Mouse (Mus musculus) kidney, embryonic 16.5 days (tissue): ENCODE data around the gene Ak8. TPM values are rescaled to one million over a fixed set of nuclear protein-coding genes. Genes with fewer than 3 reads are reported as not detected.

Source experiments
- ATAC-seq: fragments of 200-750 bp; cut with Nextera tagmentation; 2 replicates; pipeline ENCODE4 v1.8.0; 2017; ENCODE audit warnings: moderate TSS enrichment; ENCODE audit not compliant: low FRiP score, low TSS enrichment
- H3K27ac ChIP-seq: fragments of 300-500 bp; sonication (generic); 2 replicates; pipeline ENCODE4 v1.5.1; 2014; ENCODE audit warnings: low read length
- H3K27me3 ChIP-seq: fragments of 300-500 bp; sonication (generic); 2 replicates; pipeline ENCODE4 v1.6.1; 2014; ENCODE audit warnings: low read length, control low read depth, mixed read lengths; ENCODE audit not compliant: insufficient read depth
- H3K36me3 ChIP-seq: fragments of 300-500 bp; sonication (generic); 2 replicates; pipeline ENCODE4 v1.6.1; 2014; ENCODE audit warnings: low read length, control low read depth, mixed read lengths; ENCODE audit not compliant: insufficient read depth
- H3K4me1 ChIP-seq: fragments of 300-500 bp; sonication (generic); 2 replicates; pipeline ENCODE4 v1.6.1; 2014; ENCODE audit warnings: low read length, control low read depth, mixed read lengths; ENCODE audit not compliant: insufficient read depth
- H3K4me2 ChIP-seq: fragments of 300-500 bp; sonication (generic); replicated peaks from 2 replicates; pipeline ENCODE4 v1.6.1; 2014; ENCODE audit warnings: low read depth, low read length
- H3K4me3 ChIP-seq: fragments of 300-500 bp; sonication (generic); 2 replicates; pipeline ENCODE4 v1.5.1; 2014; ENCODE audit warnings: mild to moderate bottlenecking, low read length
- H3K9ac ChIP-seq: fragments of 300-500 bp; sonication (generic); replicated peaks from 2 replicates; pipeline ENCODE4 v1.6.1; 2014; ENCODE audit warnings: low read length
- H3K9me3 ChIP-seq: fragments of 300-500 bp; sonication (generic); 2 replicates; pipeline ENCODE4 v1.6.1; 2016; ENCODE audit warnings: low read length, control low read depth
- WGBS: fragments of 180-500 bp; shearing (Covaris S2); extraction: QIAGEN DNeasy Blood & Tissue Kit; methylation state at CpG from one replicate; pipeline ENCODE4 v1.1.7; 2014; 5-methylcytosine and 5-hydroxymethylcytosine counted together
- polyA plus RNA-seq: library from polyadenylated mRNA; unstranded; fragments of >200 nt; fragmentation: Nextera tagmentation; extraction: Ambion mirVana; gene quantifications from 2 replicates; pipeline ENCODE4 v1.2.1, GENCODE M21; 2015

Ak8 gene
- polyA plus RNA-seq, result 0.94 and 1.2 TPM in 2 replicates

GRCm38 (mm10) chr2:28699361-28700335, at the start of gene Ak8, which contains the start of gene Spaca9:
Gene Ak8, plus strand, starts transcription at chr2:28700164.
Gene Spaca9, minus strand, starts transcription at chr2:28699727.
- H3K4me2 ChIP-seq, result peak within 1 kb of the TSS; percentile 92
- peak within 1 kb of the TSS; percentile 65 for H3K4me3 ChIP-seq
- H3K4me1 ChIP-seq, result peaks cover 19% of the 10 kb centered on the region
- H3K27ac ChIP-seq, result peak within 1 kb of the TSS; percentile 79
- no peaks in the 10 kb centered on the region for H3K9me3 ChIP-seq
- peak; percentile 91 for ATAC-seq
- no peaks in the 10 kb centered on the region for H3K27me3 ChIP-seq
- H3K36me3 ChIP-seq, result no peaks in the 10 kb centered on the region
- under 1% methylated on average over 53 of the region's 53 CpGs for WGBS
- H3K9ac ChIP-seq, result peak within 1 kb of the TSS; percentile 78

- Histone ChIP-seq H3K27ac (no peak overlapping the region), H3K4me2 (no peak overlapping the region), H3K9ac (no peak overlapping the region), H3K36me3 (peaks cover 7% of the 10 kb centered on the region; the same call in 1 of the 2 replicates), H3K9me3 (no peaks in the 10 kb centered on the region), H3K27me3 (no peaks in the 10 kb centered on the region), H3K4me1 (no peaks in the 10 kb centered on the region), H3K4me3 (no peak overlapping the region)
- ATAC-seq, result no peak
These were observed 49.4 kb upstream of the Ak8 start for GRCm38 (mm10) chr2:28650526-28650925.

- Histone ChIP-seq H3K4me3 (no peak overlapping the region), H3K36me3 (peaks cover 20% of the 10 kb centered on the region; the same call in 1 of the 2 replicates), H3K4me2 (no peak overlapping the region), H3K4me1 (no peaks in the 10 kb centered on the region), H3K9ac (no peak overlapping the region), H3K27me3 (no peaks in the 10 kb centered on the region), H3K9me3 (no peaks in the 10 kb centered on the region), H3K27ac (no peak overlapping the region)
- no peak for ATAC-seq
- 97% methylated on average over 7 of the region's 7 CpGs for WGBS
These were observed 46.6 kb upstream of the Ak8 start for GRCm38 (mm10) chr2:28653351-28653750.

- no peak for ATAC-seq
These were observed 45.7 kb upstream of the Ak8 start for GRCm38 (mm10) chr2:28654295-28654694.

GRCm38 (mm10) chr2:28656216-28656615, 43.7 kb upstream of the Ak8 start:
- Histone ChIP-seq H3K27me3 (no peaks in the 10 kb centered on the region), H3K27ac (no peak overlapping the region), H3K9me3 (no peaks in the 10 kb centered on the region), H3K4me2 (no peak overlapping the region), H3K36me3 (peaks cover 46% of the 10 kb centered on the region; the same call in 1 of the 2 replicates), H3K4me1 (no peaks in the 10 kb centered on the region), H3K4me3 (no peak overlapping the region), H3K9ac (no peak overlapping the region)
- WGBS, result 75% methylated on average over 8 of the region's 8 CpGs
- no peak for ATAC-seq

More at GRCm38 (mm10) chr2:28654295-28654694, 45.7 kb upstream of the Ak8 start:
- Histone ChIP-seq H3K9me3 (no peaks in the 10 kb centered on the region), H3K4me2 (no peak overlapping the region), H3K27ac (no peak overlapping the region), H3K27me3 (no peaks in the 10 kb centered on the region), H3K4me3 (no peak overlapping the region), H3K4me1 (no peaks in the 10 kb centered on the region), H3K36me3 (peaks cover 30% of the 10 kb centered on the region; the same call in 1 of the 2 replicates), H3K9ac (no peak overlapping the region)
- WGBS, result 67% methylated on average over 2 of the region's 2 CpGs

GRCm38 (mm10) chr2:28662891-28663290, 37.1 kb upstream of the Ak8 start:
- Histone ChIP-seq H3K27ac (no peak overlapping the region), H3K9me3 (no peaks in the 10 kb centered on the region), H3K4me1 (no peaks in the 10 kb centered on the region), H3K4me3 (no peak overlapping the region), H3K27me3 (no peaks in the 10 kb centered on the region), H3K4me2 (no peak overlapping the region), H3K36me3 (peaks cover 59% of the 10 kb centered on the region), H3K9ac (no peak overlapping the region)
- WGBS, result 87% methylated on average over 3 of the region's 3 CpGs
- no peak for ATAC-seq

GRCm38 (mm10) chr2:28665818-28666217, 34.1 kb upstream of the Ak8 start:
- Histone ChIP-seq H3K36me3 (peaks cover 50% of the 10 kb centered on the region), H3K4me3 (no peak overlapping the region), H3K9me3 (no peaks in the 10 kb centered on the region), H3K9ac (no peak overlapping the region), H3K27ac (no peak overlapping the region), H3K4me2 (no peak overlapping the region), H3K27me3 (no peaks in the 10 kb centered on the region), H3K4me1 (no peaks in the 10 kb centered on the region)
- no peak for ATAC-seq
- WGBS, result 53% methylated on average over 3 of the region's 3 CpGs

GRCm38 (mm10) chr2:28671438-28671837, 28.5 kb upstream of the Ak8 start:
- no peak overlapping the region for H3K27ac ChIP-seq
- 59% methylated on average over 2 of the region's 2 CpGs for WGBS
- H3K9me3 ChIP-seq, result no peaks in the 10 kb centered on the region
- H3K4me3 ChIP-seq, result no peak overlapping the region
- H3K4me1 ChIP-seq, result no peaks in the 10 kb centered on the region
- H3K36me3 ChIP-seq, result peaks cover 69% of the 10 kb centered on the region
- ATAC-seq, result no peak
- H3K9ac ChIP-seq, result no peak overlapping the region
- no peak overlapping the region for H3K4me2 ChIP-seq
- no peaks in the 10 kb centered on the region for H3K27me3 ChIP-seq

- WGBS, result 93% methylated on average over 8 of the region's 8 CpGs
- no peak for ATAC-seq
These were observed 24.0 kb upstream of the Ak8 start for GRCm38 (mm10) chr2:28676005-28676404.

GRCm38 (mm10) chr2:28680710-28681109, 19.3 kb upstream of the Ak8 start:
- no peaks in the 10 kb centered on the region for H3K4me1 ChIP-seq
- no peaks in the 10 kb centered on the region for H3K9me3 ChIP-seq
- H3K36me3 ChIP-seq, result peaks cover 67% of the 10 kb centered on the region
- H3K4me2 ChIP-seq, result no peak overlapping the region
- 38% methylated on average over 4 of the region's 4 CpGs for WGBS
- H3K27ac ChIP-seq, result no peak overlapping the region
- ATAC-seq, result no peak
- H3K27me3 ChIP-seq, result no peaks in the 10 kb centered on the region
- no peak overlapping the region for H3K9ac ChIP-seq
- no peak overlapping the region for H3K4me3 ChIP-seq

More at GRCm38 (mm10) chr2:28676005-28676404, 24.0 kb upstream of the Ak8 start:
- Histone ChIP-seq H3K4me1 (no peaks in the 10 kb centered on the region), H3K27me3 (no peaks in the 10 kb centered on the region), H3K4me2 (no peak overlapping the region), H3K9ac (no peak overlapping the region), H3K4me3 (no peak overlapping the region), H3K27ac (no peak overlapping the region), H3K9me3 (no peaks in the 10 kb centered on the region), H3K36me3 (peaks cover 73% of the 10 kb centered on the region)
